Mouse (Mus musculus) gastrocnemius, postnatal 25 days (tissue): ENCODE measurements at regions not wholly inside any gene's neighbourhood (a gene's known extent, or its start where the extent isn't known, plus 50 kb on each side); places are given as distances from the start of the nearest gene placed in this dataset.

ENCODE experiments used
- DNase-seq: peaks from one replicate; pipeline ENCODE4 v3.0.0; 2022

- DNase-seq, result no peak
These were observed 73.5 kb upstream of the Tspan5 start for GRCm38 (mm10) chr3:138668394-138669092.

DNA sequence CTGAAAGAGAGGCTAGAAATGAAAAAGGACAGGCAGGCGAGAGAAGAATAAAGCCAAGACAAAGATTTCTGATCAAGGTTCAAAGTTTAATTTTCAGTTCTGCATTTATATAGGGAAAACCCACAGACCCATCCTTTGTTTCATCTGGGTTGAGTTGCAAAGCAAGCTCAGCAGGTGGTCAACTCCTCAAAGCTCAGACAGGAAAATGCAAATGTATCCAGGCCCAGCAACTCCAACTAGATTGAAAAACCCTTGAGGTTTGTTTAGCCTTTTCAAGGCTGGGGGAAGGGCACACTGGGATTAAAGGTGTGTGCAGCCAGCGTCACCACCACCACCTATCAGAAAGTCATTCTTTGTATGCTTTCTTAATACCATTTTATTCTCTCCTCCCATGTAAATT is 66.1 kb upstream of the Tspan5 start:
- DNase-seq, result no peak

DNA sequence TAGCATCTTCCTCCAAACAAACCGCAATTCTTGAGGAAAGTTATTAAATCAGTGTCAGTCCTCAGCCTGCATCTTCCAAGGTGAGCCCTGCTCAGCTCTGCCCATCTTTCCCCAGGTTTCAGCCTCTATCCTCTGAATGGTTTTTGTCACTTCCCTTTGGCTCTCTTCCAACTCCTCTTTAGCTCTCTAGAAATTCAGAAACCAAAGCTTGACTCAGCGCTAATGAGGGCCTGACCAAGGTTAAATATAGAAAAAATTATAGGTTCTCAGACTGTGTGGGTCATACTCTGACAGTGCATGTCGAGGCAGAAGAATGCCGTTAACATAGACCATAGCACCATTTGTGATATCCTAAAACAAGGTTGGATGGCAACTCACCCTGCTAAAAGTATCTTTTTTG is 63.6 kb upstream of the Tspan5 start:
- no peak for DNase-seq

DNA sequence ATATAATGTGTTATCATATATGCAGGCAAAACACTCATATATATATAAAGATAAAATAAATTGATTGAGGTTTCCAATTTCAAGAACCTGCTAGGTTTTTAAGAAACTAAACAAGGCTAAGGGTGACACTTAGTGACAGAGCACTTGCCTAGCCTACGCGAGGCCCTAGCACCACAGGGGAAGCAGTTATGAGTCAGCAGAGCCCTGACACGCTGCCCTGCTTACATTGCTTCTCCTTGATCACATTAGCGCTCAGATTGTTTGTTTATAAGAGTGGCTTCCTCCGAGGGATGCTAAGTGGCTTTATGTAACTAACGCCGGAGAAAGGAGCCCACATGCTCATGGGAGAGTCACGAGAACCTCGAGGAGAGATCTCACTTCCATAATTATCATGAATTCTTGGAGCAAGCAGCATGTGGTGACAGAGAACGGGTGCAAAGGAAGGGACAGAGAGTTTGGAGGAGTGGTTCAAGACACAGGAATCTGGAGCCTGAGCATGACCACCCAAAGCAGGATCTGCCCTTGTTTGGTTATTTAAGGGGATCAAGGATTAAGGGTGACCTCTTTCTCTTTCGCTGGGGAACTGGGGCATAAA is 55.3 kb upstream of the Tspan5 start:
- DNase-seq, result no peak

DNA sequence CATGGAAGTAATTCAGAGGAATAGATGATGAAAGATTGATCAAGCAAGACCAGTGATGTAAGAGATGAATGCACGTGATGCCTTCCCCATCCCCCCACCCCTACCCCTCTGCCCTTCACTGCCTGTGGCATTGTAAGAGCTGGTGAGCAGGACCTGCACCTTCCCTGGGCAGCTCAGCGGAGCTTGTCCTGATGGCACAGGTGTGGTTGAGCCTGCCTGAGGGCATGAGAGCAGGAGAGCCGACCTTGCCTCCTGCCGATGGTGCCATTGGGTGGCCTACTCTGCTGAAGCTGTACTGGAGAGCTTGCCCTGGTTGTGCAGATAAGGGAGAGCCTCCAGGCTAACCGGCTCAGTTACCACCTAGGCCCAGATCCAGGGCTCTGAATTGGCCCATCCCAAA is 53.4 kb upstream of the Tspan5 start:
- no peak for DNase-seq
